Mouse (Mus musculus) testis, postnatal 14 days (tissue): Measurements from ENCODE around the gene Hdac7.
"Not testable (repeated sequence)": the region's sequence is repeated elsewhere in the genome, so short reads cannot be mapped to it uniquely, and the experiment has no call there.

Source experiments
- DNase-seq: peaks from one replicate; pipeline ENCODE4 v3.0.0; 2021; ENCODE audit warnings: low spot score

Gene Hdac7

GRCm38 (mm10) chr15:97844037-97845034 lies at the start of gene Hdac7:
Hdac7 (minus strand) TSS chr15:97844502.
- no peak for DNase-seq

GRCm38 (mm10) chr15:97892506-97892905 lies 48.2 kb upstream of the Hdac7 start:
- no peak for DNase-seq

- no peak for DNase-seq
These were observed 46.1 kb upstream of the Hdac7 start for GRCm38 (mm10) chr15:97890450-97890849.

GRCm38 (mm10) chr15:97890017-97890416 lies 45.7 kb upstream of the Hdac7 start:
- DNase-seq: no peak

GRCm38 (mm10) chr15:97887541-97888016 lies 43.3 kb upstream of the Hdac7 start:
- DNase-seq: no peak

- no peak for DNase-seq
These were observed 37.1 kb upstream of the Hdac7 start for GRCm38 (mm10) chr15:97881423-97881822.

GRCm38 (mm10) chr15:97880441-97880840 lies 36.1 kb upstream of the Hdac7 start:
- DNase-seq: no peak

GRCm38 (mm10) chr15:97878696-97879328 lies 34.5 kb upstream of the Hdac7 start:
- no peak for DNase-seq

- no peak for DNase-seq
These were observed 31.5 kb upstream of the Hdac7 start for GRCm38 (mm10) chr15:97875784-97876183.

GRCm38 (mm10) chr15:97873717-97874116 lies 29.4 kb upstream of the Hdac7 start:
- DNase-seq: no peak

- DNase-seq: no peak
These were observed 27.9 kb upstream of the Hdac7 start for GRCm38 (mm10) chr15:97872161-97872560.

GRCm38 (mm10) chr15:97871055-97872030 lies 27.0 kb upstream of the Hdac7 start:
- no peak for DNase-seq

GRCm38 (mm10) chr15:97870116-97870515 lies 25.8 kb upstream of the Hdac7 start:
- not testable (repeated sequence) for DNase-seq

- no peak for DNase-seq
These were observed 24.7 kb upstream of the Hdac7 start for GRCm38 (mm10) chr15:97868985-97869384.

GRCm38 (mm10) chr15:97865988-97866387 lies 21.7 kb upstream of the Hdac7 start:
- no peak for DNase-seq

- DNase-seq: no peak
These were observed 20.9 kb upstream of the Hdac7 start for GRCm38 (mm10) chr15:97865175-97865574.

GRCm38 (mm10) chr15:97864361-97865045 lies 20.2 kb upstream of the Hdac7 start:
- no peak for DNase-seq

GRCm38 (mm10) chr15:97863494-97863881 lies 19.2 kb upstream of the Hdac7 start:
- no peak for DNase-seq

GRCm38 (mm10) chr15:97862881-97863493 lies 18.7 kb upstream of the Hdac7 start:
- DNase-seq: peak; percentile 31

GRCm38 (mm10) chr15:97860353-97860752 lies 16.1 kb upstream of the Hdac7 start:
- no peak for DNase-seq

- no peak for DNase-seq
These were observed 14.1 kb upstream of the Hdac7 start for GRCm38 (mm10) chr15:97858431-97858830.
